Mouse (Mus musculus) MEL (cell line): ENCODE measurements at regions not wholly inside any gene's neighbourhood (a gene's known extent, or its start where the extent isn't known, plus 50 kb on each side); places are given as distances from the start of the nearest gene placed in this dataset.

ENCODE experiments used
- DNase-seq: peaks from one replicate; pipeline ENCODE4 v3.0.0; 2011; ENCODE audit warnings: low read depth, low spot score
- H3K27ac ChIP-seq: 2 replicates; pipeline ENCODE4 v1.5.1; 2012; ENCODE audit warnings: low read depth, mild to moderate bottlenecking, control low read depth, low read length, moderate library complexity; ENCODE audit not compliant: control insufficient read depth
- H3K27me3 ChIP-seq, 2 experiments: fragments of 150-350 bp in 1 of 2; sonication (generic) in 1 of 2; 2 replicates each; pipeline ENCODE4 v1.6.1; 2012; ENCODE audit warnings: low read length in 2 of 2, mild to moderate bottlenecking in 2 of 2, improper control_type of control experiment in 1 of 2, moderate library complexity in 1 of 2; ENCODE audit not compliant: insufficient read depth in 2 of 2, control insufficient read depth in 1 of 2
- H3K36me3 ChIP-seq, 2 experiments: 2 replicates each; pipeline ENCODE4 v1.6.1; 2012 to 2014; ENCODE audit warnings: low read length in 2 of 2, improper control_type of control experiment in 1 of 2, inconsistent platforms in 1 of 2, mild to moderate bottlenecking in 1 of 2; ENCODE audit not compliant: insufficient read depth in 2 of 2, control insufficient read depth in 1 of 2
- H3K4me1 ChIP-seq, 2 experiments: fragments of 150-350 bp in 1 of 2; sonication (generic) in 1 of 2; 2 replicates each; pipeline ENCODE4 v1.6.1; 2012; ENCODE audit warnings: low read length in 2 of 2, improper control_type of control experiment in 1 of 2, mild to moderate bottlenecking in 1 of 2; ENCODE audit not compliant: insufficient read depth in 2 of 2, control insufficient read depth in 1 of 2
- H3K4me3 ChIP-seq, 2 experiments: fragments of 150-350 bp in 1 of 2; sonication (generic) in 1 of 2; 2 replicates each; pipeline ENCODE4 v1.5.1; 2012; ENCODE audit warnings: low read depth in 2 of 2, low read length in 2 of 2, mild to moderate bottlenecking in 2 of 2, moderate library complexity in 2 of 2, control low read depth in 1 of 2, improper control_type of control experiment in 1 of 2; ENCODE audit not compliant: control insufficient read depth in 1 of 2, insufficient read depth in 1 of 2
- H3K79me2 ChIP-seq: 2 replicates; pipeline ENCODE4 v1.6.1; 2012; ENCODE audit warnings: mild to moderate bottlenecking, low read length, moderate library complexity; ENCODE audit not compliant: control insufficient read depth, poor library complexity, insufficient read depth
- H3K9ac ChIP-seq: 2 replicates; pipeline ENCODE4 v1.6.1; 2012; ENCODE audit warnings: low read depth, mild to moderate bottlenecking, control low read depth, low read length, moderate library complexity; ENCODE audit not compliant: control insufficient read depth, poor library complexity, severe bottlenecking
- H3K9me3 ChIP-seq: fragments of 150-350 bp; sonication (generic); replicated peaks from 2 replicates; pipeline ENCODE4 v1.6.1; 2012; ENCODE audit warnings: mild to moderate bottlenecking, low read length, improper control_type of control experiment, moderate library complexity; ENCODE audit not compliant: insufficient read depth
- CHD2 ChIP-seq: IDR thresholded peaks from 2 replicates; pipeline ENCODE4 v1.6.1; 2011; ENCODE audit warnings: low read length, improper control_type of control experiment
- CTCF ChIP-seq, 3 experiments: IDR thresholded peaks in 2 of 3; conservative IDR thresholded peaks in 1 of 3; 2 replicates each; pipeline ENCODE4 v1.5.1; 2011 to 2012; ENCODE audit warnings: low read length in 3 of 3, low read depth in 2 of 3, mild to moderate bottlenecking in 2 of 3, improper control_type of control experiment in 1 of 3, inconsistent platforms in 1 of 3, mixed read lengths in 1 of 3, moderate library complexity in 1 of 3; ENCODE audit not compliant: control insufficient read depth in 1 of 3, insufficient read depth in 1 of 3, poor library complexity in 1 of 3, severe bottlenecking in 1 of 3
- E2F4 ChIP-seq: IDR thresholded peaks from 2 replicates; pipeline ENCODE4 v1.6.1; 2011; ENCODE audit warnings: low read depth, low read length, improper control_type of control experiment, borderline replicate concordance
- ELF1 ChIP-seq: IDR thresholded peaks from 2 replicates; pipeline ENCODE4 v1.6.1; 2014; ENCODE audit warnings: low read depth, mild to moderate bottlenecking, inconsistent platforms, low read length, improper control_type of control experiment, moderate library complexity
- GATA1 ChIP-seq: IDR thresholded peaks from 2 replicates; pipeline ENCODE4 v1.6.1; 2011; ENCODE audit warnings: low read depth, low read length, improper control_type of control experiment
- MAX ChIP-seq: IDR thresholded peaks from 2 replicates; pipeline ENCODE4 v1.6.1; 2011; ENCODE audit warnings: low read length, improper control_type of control experiment
- MYB ChIP-seq: IDR thresholded peaks from 2 replicates; pipeline ENCODE4 v1.6.1; 2011; ENCODE audit warnings: mild to moderate bottlenecking, low read depth, low read length, improper control_type of control experiment
- MYC ChIP-seq: IDR thresholded peaks from 2 replicates; pipeline ENCODE4 v1.6.1; 2011; ENCODE audit warnings: low read depth, mild to moderate bottlenecking, low read length, improper control_type of control experiment, moderate library complexity
- NELFE ChIP-seq: IDR thresholded peaks from 2 replicates; pipeline ENCODE4 v1.6.1; 2011; ENCODE audit warnings: low read depth, low read length, improper control_type of control experiment
- POLR2A ChIP-seq, 2 experiments: IDR thresholded peaks; 2 replicates each; pipeline ENCODE4 v1.6.1; 2011 to 2012; ENCODE audit warnings: low read length in 2 of 2, mild to moderate bottlenecking in 2 of 2, control low read depth in 1 of 2, improper control_type of control experiment in 1 of 2, low read depth in 1 of 2, moderate library complexity in 1 of 2; ENCODE audit not compliant: control insufficient read depth in 1 of 2, insufficient read depth in 1 of 2, poor library complexity in 1 of 2
- POLR2AphosphoS2 ChIP-seq: IDR thresholded peaks from 2 replicates; pipeline ENCODE4 v1.6.1; 2011; ENCODE audit warnings: low read length, improper control_type of control experiment
- POLR2AphosphoS5 ChIP-seq: IDR thresholded peaks from 2 replicates; pipeline ENCODE4 v1.6.1; 2012; ENCODE audit warnings: low read depth, borderline replicate concordance, mild to moderate bottlenecking, inconsistent platforms, low read length, moderate library complexity, mixed read lengths
- RCOR1 ChIP-seq: IDR thresholded peaks from 2 replicates; pipeline ENCODE4 v1.6.1; 2012; ENCODE audit warnings: low read depth, mild to moderate bottlenecking, inconsistent platforms, low read length, improper control_type of control experiment
- TAL1 ChIP-seq: IDR thresholded peaks from 2 replicates; pipeline ENCODE4 v1.6.1; 2012; ENCODE audit warnings: mild to moderate bottlenecking, inconsistent platforms, low read length, moderate library complexity, mixed read lengths
- TBP ChIP-seq: IDR thresholded peaks from 2 replicates; pipeline ENCODE4 v1.8.0; 2011; ENCODE audit warnings: low read depth, low read length, improper control_type of control experiment
- TCF12 ChIP-seq: IDR thresholded peaks from 2 replicates; pipeline ENCODE4 v1.6.1; 2014; ENCODE audit warnings: low read depth, mild to moderate bottlenecking, inconsistent platforms, low read length, improper control_type of control experiment, moderate library complexity
- UBTF ChIP-seq: IDR thresholded peaks from 2 replicates; pipeline ENCODE4 v1.6.1; 2012; ENCODE audit warnings: low read depth, mild to moderate bottlenecking, inconsistent platforms, low read length, improper control_type of control experiment, moderate library complexity, borderline replicate concordance; ENCODE audit not compliant: insufficient read depth
- USF1 ChIP-seq: IDR thresholded peaks from 2 replicates; pipeline ENCODE4 v1.6.1; 2014; ENCODE audit warnings: low read depth, mild to moderate bottlenecking, inconsistent platforms, low read length, improper control_type of control experiment, moderate library complexity
- USF2 ChIP-seq, 2 experiments: IDR thresholded peaks; 2 replicates each; pipeline ENCODE4 v1.6.1; 2011 to 2012; ENCODE audit warnings: improper control_type of control experiment in 2 of 2, low read length in 2 of 2, borderline replicate concordance in 1 of 2, inconsistent platforms in 1 of 2, low read depth in 1 of 2, mild to moderate bottlenecking in 1 of 2; ENCODE audit not compliant: insufficient read depth in 1 of 2
- ZKSCAN1 ChIP-seq: IDR thresholded peaks from 2 replicates; pipeline ENCODE4 v1.6.1; 2012; ENCODE audit warnings: low read depth, mild to moderate bottlenecking, inconsistent platforms, low read length, improper control_type of control experiment, moderate library complexity
- ZMIZ1 ChIP-seq: IDR thresholded peaks from 2 replicates; pipeline ENCODE4 v1.6.1; 2012; ENCODE audit warnings: low read depth, mild to moderate bottlenecking, inconsistent platforms, low read length, improper control_type of control experiment, moderate library complexity

DNA sequence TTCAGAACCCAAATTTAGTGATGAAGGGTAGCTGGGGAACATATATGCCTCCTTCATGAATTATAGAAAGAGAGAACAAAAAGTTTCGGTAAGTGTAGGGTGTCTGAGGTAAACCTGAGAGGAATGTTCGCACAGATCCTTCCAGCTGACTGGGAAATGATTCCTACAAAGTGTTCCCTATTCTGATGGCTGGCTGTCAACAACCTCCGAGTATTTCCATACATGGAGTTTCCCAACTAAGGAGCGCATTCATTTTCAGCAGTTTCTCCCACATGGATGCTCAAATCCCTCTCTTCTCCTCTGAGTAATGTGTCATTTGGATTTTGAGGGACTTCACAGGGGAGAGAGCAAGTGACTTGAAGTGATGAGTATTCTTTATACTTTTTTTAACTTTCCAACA, 413.9 kb upstream of the Atp2b1 start:
- Histone ChIP-seq H3K9me3 (no peaks in the 10 kb centered on the region), H3K27ac (no peak overlapping the region), H3K79me2 (no peaks in the 10 kb centered on the region), H3K4me1 (no peaks in the 10 kb centered on the region), H3K36me3 (no peaks in the 10 kb centered on the region), H3K9ac (no peak overlapping the region), H3K27me3 (no peaks in the 10 kb centered on the region), H3K4me3 (no peak overlapping the region)
- TF ChIP-seq UBTF (no peak), ZMIZ1 (no peak), POLR2A (IDR thresholded peaks at IDR 0.05; ENCODE audit: control insufficient read depth in 1 of 2, insufficient read depth in 1 of 2, low read depth in 1 of 2, low read length in 2 of 2, poor library complexity in 1 of 2) (no peak), USF2 (IDR thresholded peaks at IDR 0.05; ENCODE audit: borderline replicate concordance in 1 of 2, insufficient read depth in 1 of 2, low read depth in 1 of 2, low read length in 2 of 2) (no peak), MYC (no peak), ZKSCAN1 (no peak), USF1 (no peak), RCOR1 (no peak), NELFE (no peak), GATA1 (no peak), POLR2AphosphoS2 (no peak), TAL1 (no peak), E2F4 (no peak), CHD2 (no peak), CTCF (IDR thresholded peaks at IDR 0.05 in 2 of 3, conservative IDR thresholded peaks at IDR 0.05 in 1 of 3; ENCODE audit: control insufficient read depth in 1 of 3, insufficient read depth in 1 of 3, low read depth in 2 of 3, low read length in 3 of 3, poor library complexity in 1 of 3, severe bottlenecking in 1 of 3) (no peak), TBP (no peak), TCF12 (no peak)
- DNase-seq = no peak

DNA sequence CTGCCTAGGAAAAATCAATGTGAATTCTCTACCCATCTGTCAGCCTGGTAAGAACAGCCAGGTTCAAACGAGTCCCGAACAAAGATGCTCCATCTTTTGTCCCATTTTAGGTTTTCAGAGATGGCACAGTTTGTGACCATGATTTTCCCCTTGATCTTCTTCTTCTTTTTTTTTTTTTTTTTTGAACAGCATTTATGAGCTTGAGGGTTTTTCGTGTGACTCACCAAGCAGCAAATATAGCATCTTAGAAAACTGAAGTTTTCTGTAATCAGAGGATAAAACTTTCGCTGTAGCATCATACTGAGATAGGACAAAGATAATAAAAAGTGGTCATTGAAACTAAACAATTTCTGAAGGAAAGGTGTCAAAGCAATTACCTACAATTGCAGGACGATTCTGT, 412.6 kb upstream of the Atp2b1 start:
- Histone ChIP-seq H3K4me1 (no peaks in the 10 kb centered on the region), H3K36me3 (no peaks in the 10 kb centered on the region), H3K79me2 (no peaks in the 10 kb centered on the region), H3K9ac (no peak overlapping the region), H3K27me3 (no peaks in the 10 kb centered on the region), H3K9me3 (no peaks in the 10 kb centered on the region), H3K27ac (no peak overlapping the region), H3K4me3 (no peak overlapping the region)
- no peak for TF ChIP-seq TBP
- no peak for TF ChIP-seq POLR2A (IDR thresholded peaks at IDR 0.05; ENCODE audit: control insufficient read depth in 1 of 2, insufficient read depth in 1 of 2, low read depth in 1 of 2, low read length in 2 of 2, poor library complexity in 1 of 2)
- TF ChIP-seq MYB = no peak
- TF ChIP-seq POLR2AphosphoS5 = no peak
- TF ChIP-seq MYC = no peak
- no peak for TF ChIP-seq ELF1
- TF ChIP-seq CTCF (IDR thresholded peaks at IDR 0.05 in 2 of 3, conservative IDR thresholded peaks at IDR 0.05 in 1 of 3; ENCODE audit: control insufficient read depth in 1 of 3, insufficient read depth in 1 of 3, low read depth in 2 of 3, low read length in 3 of 3, poor library complexity in 1 of 3, severe bottlenecking in 1 of 3) = no peak
- no peak for TF ChIP-seq USF1
- no peak for TF ChIP-seq MAX
- no peak for TF ChIP-seq UBTF
- no peak for DNase-seq
